Mouse (Mus musculus): Measurements from ENCODE around the gene Soat2.
A peak's percentile ranks its signal among the peaks of the same experiment; 100 is the strongest.

The Soat2 gene

GRCm38 (mm10) chr15:102188883-102189282, 38.6 kb downstream of the Soat2 start:
- DNase-seq (ENCODE audit: low spot score) = no peak

- DNase-seq (ENCODE audit: low spot score) = peak; percentile 83
Observed at GRCm38 (mm10) chr15:102191699-102192098, 41.4 kb downstream of the Soat2 start.

GRCm38 (mm10) chr15:102192271-102192812, 42.0 kb downstream of the Soat2 start:
- DNase-seq (ENCODE audit: low spot score) = no peak

GRCm38 (mm10) chr15:102192820-102193386, 42.6 kb downstream of the Soat2 start:
- DNase-seq (ENCODE audit: low spot score) = peak; percentile 68

- DNase-seq (ENCODE audit: low spot score) = no peak
Observed at GRCm38 (mm10) chr15:102193652-102194051, 43.3 kb downstream of the Soat2 start.

GRCm38 (mm10) chr15:102194439-102194838, 44.1 kb downstream of the Soat2 start:
- no peak for DNase-seq (ENCODE audit: low spot score)

- DNase-seq (ENCODE audit: low spot score) = no peak
Observed at GRCm38 (mm10) chr15:102195373-102195772, 45.0 kb downstream of the Soat2 start.

GRCm38 (mm10) chr15:102198841-102199240, 48.5 kb downstream of the Soat2 start:
- DNase-seq (ENCODE audit: low spot score) = no peak

- peak; percentile 97 for DNase-seq (ENCODE audit: low spot score)
Observed at GRCm38 (mm10) chr15:102202971-102203834, 52.9 kb downstream of the Soat2 start, which contains the start of gene Zfp740. Gene Zfp740, plus strand, starts transcription at chr15:102203249.

- DNase-seq (ENCODE audit: low spot score) = no peak
Observed at GRCm38 (mm10) chr15:102203835-102204381, 53.6 kb downstream of the Soat2 start.

- no peak for DNase-seq (ENCODE audit: low spot score)
Observed at GRCm38 (mm10) chr15:102204674-102205505, 54.6 kb downstream of the Soat2 start, which contains the start of gene Csad. Gene Csad, minus strand, starts transcription at chr15:102204724.

GRCm38 (mm10) chr15:102205779-102206178, 55.5 kb downstream of the Soat2 start:
- no peak for DNase-seq (ENCODE audit: low spot score)

GRCm38 (mm10) chr15:102207351-102207750, 57.0 kb downstream of the Soat2 start:
- DNase-seq (ENCODE audit: low spot score) = no peak

GRCm38 (mm10) chr15:102208092-102208561, 57.8 kb downstream of the Soat2 start:
- no peak for DNase-seq (ENCODE audit: low spot score)

- DNase-seq (ENCODE audit: low spot score) = no peak
Observed at GRCm38 (mm10) chr15:102209114-102209513, 58.8 kb downstream of the Soat2 start.

GRCm38 (mm10) chr15:102210816-102211215, 60.5 kb downstream of the Soat2 start:
- no peak for DNase-seq (ENCODE audit: low spot score)

- DNase-seq (ENCODE audit: low spot score) = no peak
Observed at GRCm38 (mm10) chr15:102211895-102212294, 61.6 kb downstream of the Soat2 start.

All from yolk sac, embryonic 10.5 days (tissue).